Mouse (Mus musculus): Measurements from ENCODE around the gene Icosl.
"Not testable (repeated sequence)": the region's sequence is repeated elsewhere in the genome, so short reads cannot be mapped to it uniquely, and the experiment has no call there.

Gene Icosl

GRCm38 (mm10) chr10:78069101-78070011 lies at the start of gene Icosl:
TSS of gene Icosl (plus strand) at chr10:78069302.
- DNase-seq (ENCODE audit: low spot score) = peak; percentile 86

- DNase-seq (ENCODE audit: low spot score) = not testable (repeated sequence)
Measured at GRCm38 (mm10) chr10:78019984-78020383, 49.1 kb upstream of the Icosl start.

- DNase-seq (ENCODE audit: low spot score) = not testable (repeated sequence)
Measured at GRCm38 (mm10) chr10:78025453-78025852, 43.6 kb upstream of the Icosl start.

- DNase-seq (ENCODE audit: low spot score) = peak; percentile 79
Measured at GRCm38 (mm10) chr10:78028129-78028528, 41.0 kb upstream of the Icosl start.

- no peak for DNase-seq (ENCODE audit: low spot score)
Measured at GRCm38 (mm10) chr10:78029080-78029479, 40.0 kb upstream of the Icosl start.

GRCm38 (mm10) chr10:78031987-78032386 lies 37.1 kb upstream of the Icosl start:
- DNase-seq (ENCODE audit: low spot score) = no peak

GRCm38 (mm10) chr10:78037139-78037538 lies 32.0 kb upstream of the Icosl start:
- no peak for DNase-seq (ENCODE audit: low spot score)

- DNase-seq (ENCODE audit: low spot score) = no peak
Measured at GRCm38 (mm10) chr10:78041647-78042046, 27.5 kb upstream of the Icosl start, which contains the start of gene Dnmt3l. TSS of gene Dnmt3l (plus strand) at chr10:78041947.

- DNase-seq (ENCODE audit: low spot score) = no peak
Measured at GRCm38 (mm10) chr10:78042096-78042495, 27.0 kb upstream of the Icosl start.

- no peak for DNase-seq (ENCODE audit: low spot score)
Measured at GRCm38 (mm10) chr10:78042697-78043405, 26.3 kb upstream of the Icosl start.

GRCm38 (mm10) chr10:78043406-78043836 lies 25.7 kb upstream of the Icosl start, which contains the start of gene Aire:
TSS of gene Aire (minus strand) at chr10:78043610.
- DNase-seq (ENCODE audit: low spot score) = peak; percentile 64

- DNase-seq (ENCODE audit: low spot score) = no peak
Measured at GRCm38 (mm10) chr10:78044531-78044930, 24.6 kb upstream of the Icosl start.

- no peak for DNase-seq (ENCODE audit: low spot score)
Measured at GRCm38 (mm10) chr10:78046388-78046787, 22.7 kb upstream of the Icosl start.

GRCm38 (mm10) chr10:78048061-78048730 lies 20.9 kb upstream of the Icosl start:
- no peak for DNase-seq (ENCODE audit: low spot score)

- no peak for DNase-seq (ENCODE audit: low spot score)
Measured at GRCm38 (mm10) chr10:78049519-78050035, 19.5 kb upstream of the Icosl start.

- DNase-seq (ENCODE audit: low spot score) = peak; percentile 49
Measured at GRCm38 (mm10) chr10:78054633-78055565, 14.2 kb upstream of the Icosl start.

- DNase-seq (ENCODE audit: low spot score) = peak; percentile 64
Measured at GRCm38 (mm10) chr10:78057056-78057455, 12.0 kb upstream of the Icosl start.

- no peak for DNase-seq (ENCODE audit: low spot score)
Measured at GRCm38 (mm10) chr10:78063122-78063521, 6.0 kb upstream of the Icosl start.

- DNase-seq (ENCODE audit: low spot score) = no peak
Measured at GRCm38 (mm10) chr10:78067226-78067625, 1.9 kb upstream of the Icosl start.

- no peak for DNase-seq (ENCODE audit: low spot score)
Measured at GRCm38 (mm10) chr10:78068541-78068940, 561 bp upstream of the Icosl start.

GRCm38 (mm10) chr10:78074151-78074550 lies 5.0 kb downstream of the Icosl start:
- DNase-seq (ENCODE audit: low spot score) = no peak
